Mouse (Mus musculus): Measurements from ENCODE around the gene Itgav.

GRCm38 (mm10) chr2:83748581-83749118, 24.5 kb downstream of the Itgav start:
- TF ChIP-seq CTCF (IDR thresholded peaks at IDR 0.05; ENCODE audit: borderline replicate concordance, control insufficient read depth, extremely low read depth, insufficient read depth, low read length, poor library complexity) (no peak), POLR2A (IDR thresholded peaks at IDR 0.05; ENCODE audit: control insufficient read depth, extremely low read depth, insufficient read depth, low read length, poor library complexity) (no peak)

Measured in thymus, adult 2 months (tissue).